Mouse (Mus musculus) hindbrain, embryonic 13.5 days (tissue): ENCODE data around the gene Rmnd5a. TPM values are rescaled to one million over a fixed set of nuclear protein-coding genes. Genes with fewer than 3 reads are reported as not detected.
"Not testable (repeated sequence)": the region's sequence is repeated elsewhere in the genome, so short reads cannot be mapped to it uniquely, and the experiment has no call there.

Source experiments
- ATAC-seq: fragments of 200-750 bp; cut with Nextera tagmentation; 2 replicates; pipeline ENCODE4 v1.8.0; 2017; ENCODE audit warnings: moderate TSS enrichment; ENCODE audit not compliant: low FRiP score
- H3K27ac ChIP-seq: fragments of 300-500 bp; sonication (generic); 2 replicates; pipeline ENCODE4 v1.5.1; 2015; ENCODE audit warnings: inconsistent platforms, mild to moderate bottlenecking, moderate library complexity
- H3K27me3 ChIP-seq: fragments of 300-500 bp; sonication (generic); 2 replicates; pipeline ENCODE4 v1.6.1; 2015; ENCODE audit warnings: mild to moderate bottlenecking, inconsistent platforms
- H3K36me3 ChIP-seq: fragments of 300-500 bp; sonication (generic); 2 replicates; pipeline ENCODE4 v1.6.1; 2015; ENCODE audit warnings: mild to moderate bottlenecking, inconsistent platforms
- H3K4me1 ChIP-seq: fragments of 300-500 bp; sonication (generic); replicated peaks from 2 replicates; pipeline ENCODE4 v1.6.1; 2015; ENCODE audit warnings: inconsistent platforms
- H3K4me2 ChIP-seq: fragments of 300-500 bp; sonication (generic); 2 replicates; pipeline ENCODE4 v1.6.1; 2015; ENCODE audit warnings: inconsistent platforms, mild to moderate bottlenecking, moderate library complexity
- H3K4me3 ChIP-seq: fragments of 300-500 bp; sonication (generic); 2 replicates; pipeline ENCODE4 v1.5.1; 2015; ENCODE audit warnings: mild to moderate bottlenecking, inconsistent platforms
- H3K9ac ChIP-seq: fragments of 300-500 bp; sonication (generic); 2 replicates; pipeline ENCODE4 v1.6.1; 2015; ENCODE audit warnings: mild to moderate bottlenecking, inconsistent platforms
- H3K9me3 ChIP-seq: fragments of 300-500 bp; sonication (generic); 2 replicates; pipeline ENCODE4 v1.6.1; 2016; ENCODE audit warnings: inconsistent platforms
- WGBS: fragments of 180-500 bp; shearing (Covaris S2); methylation state at CpG from one replicate; pipeline ENCODE4 v1.1.7; 2015; 5-methylcytosine and 5-hydroxymethylcytosine counted together
- polyA plus RNA-seq: library from polyadenylated mRNA; unstranded; fragments of >200 nt; fragmentation: Nextera tagmentation; extraction: Ambion mirVana; gene quantifications from 2 replicates; pipeline ENCODE4 v1.2.1, GENCODE M21; 2015

Rmnd5a gene
- polyA plus RNA-seq, 1 experiment from 2014 or later: 7.8 TPM

- no peaks in the 10 kb centered on the region for H3K27me3 ChIP-seq
- H3K4me3 ChIP-seq: no peak overlapping the region
- H3K4me1 ChIP-seq: no peaks in the 10 kb centered on the region
- no peaks in the 10 kb centered on the region for H3K36me3 ChIP-seq
- H3K4me2 ChIP-seq: no peak overlapping the region
- 85% methylated on average over 4 of the region's 4 CpGs for WGBS
- H3K9me3 ChIP-seq: no peaks in the 10 kb centered on the region
- ATAC-seq: no peak
- no peak overlapping the region for H3K27ac ChIP-seq
- no peak overlapping the region for H3K9ac ChIP-seq
Observed at GRCm38 (mm10) chr6:71471830-71472520, 31.5 kb upstream of the Rmnd5a start.

GRCm38 (mm10) chr6:71469291-71469690, 28.9 kb upstream of the Rmnd5a start:
- H3K4me2 ChIP-seq: no peak overlapping the region
- 71% methylated on average over 3 of the region's 3 CpGs for WGBS
- no peak overlapping the region for H3K27ac ChIP-seq
- no peaks in the 10 kb centered on the region for H3K4me1 ChIP-seq
- H3K9me3 ChIP-seq: no peaks in the 10 kb centered on the region
- no peaks in the 10 kb centered on the region for H3K27me3 ChIP-seq
- no peak overlapping the region for H3K9ac ChIP-seq
- H3K4me3 ChIP-seq: no peak overlapping the region
- ATAC-seq: no peak
- H3K36me3 ChIP-seq: no peaks in the 10 kb centered on the region

GRCm38 (mm10) chr6:71467766-71468165, 27.3 kb upstream of the Rmnd5a start:
- no peaks in the 10 kb centered on the region for H3K9me3 ChIP-seq
- WGBS: 87% methylated on average over 4 of the region's 4 CpGs

GRCm38 (mm10) chr6:71465146-71465545, 24.7 kb upstream of the Rmnd5a start:
- Histone ChIP-seq H3K4me2 (no peak overlapping the region), H3K27me3 (no peaks in the 10 kb centered on the region), H3K36me3 (no peaks in the 10 kb centered on the region), H3K27ac (no peak overlapping the region), H3K4me3 (no peak overlapping the region), H3K4me1 (no peaks in the 10 kb centered on the region), H3K9me3 (no peaks in the 10 kb centered on the region), H3K9ac (no peak overlapping the region)
- no peak for ATAC-seq
- 62% methylated on average over 3 of the region's 3 CpGs for WGBS

More at GRCm38 (mm10) chr6:71467766-71468165, 27.3 kb upstream of the Rmnd5a start:
- Histone ChIP-seq H3K4me3 (no peak overlapping the region), H3K9ac (no peak overlapping the region), H3K27ac (no peak overlapping the region), H3K36me3 (no peaks in the 10 kb centered on the region), H3K27me3 (no peaks in the 10 kb centered on the region), H3K4me1 (no peaks in the 10 kb centered on the region), H3K4me2 (no peak overlapping the region)
- ATAC-seq: no peak

- WGBS: 77% methylated on average over 8 of the region's 8 CpGs
- no peak for ATAC-seq
- Histone ChIP-seq H3K4me1 (no peaks in the 10 kb centered on the region), H3K36me3 (no peaks in the 10 kb centered on the region), H3K4me2 (no peak overlapping the region), H3K27ac (no peak overlapping the region), H3K9me3 (no peaks in the 10 kb centered on the region), H3K27me3 (no peaks in the 10 kb centered on the region), H3K9ac (no peak overlapping the region), H3K4me3 (no peak overlapping the region)
Observed at GRCm38 (mm10) chr6:71457956-71458608, 17.6 kb upstream of the Rmnd5a start.

- not testable (repeated sequence) for H3K9me3 ChIP-seq, H3K4me3 ChIP-seq, H3K9ac ChIP-seq, H3K27ac ChIP-seq, H3K27me3 ChIP-seq, ATAC-seq, H3K4me2 ChIP-seq, H3K36me3 ChIP-seq, H3K4me1 ChIP-seq
Observed at GRCm38 (mm10) chr6:71453983-71454739, 13.7 kb upstream of the Rmnd5a start.

- WGBS: 85% methylated on average over 2 of the region's 2 CpGs
Observed at GRCm38 (mm10) chr6:71452792-71453191, 12.4 kb upstream of the Rmnd5a start.

GRCm38 (mm10) chr6:71445560-71445959, 5.1 kb upstream of the Rmnd5a start:
- H3K4me3 ChIP-seq: no peak overlapping the region
- H3K27ac ChIP-seq: no peak overlapping the region
- peaks cover 10% of the 10 kb centered on the region; the same call in 1 of the 2 replicates for H3K4me1 ChIP-seq
- H3K4me2 ChIP-seq: no peak overlapping the region
- H3K36me3 ChIP-seq: no peaks in the 10 kb centered on the region
- H3K27me3 ChIP-seq: no peaks in the 10 kb centered on the region
- WGBS: 86% methylated on average over 6 of the region's 6 CpGs
- H3K9ac ChIP-seq: no peak overlapping the region
- H3K9me3 ChIP-seq: no peaks in the 10 kb centered on the region
- ATAC-seq: no peak

More at GRCm38 (mm10) chr6:71452792-71453191, 12.4 kb upstream of the Rmnd5a start:
- Histone ChIP-seq H3K4me2 (no peak overlapping the region), H3K4me3 (no peak overlapping the region), H3K27me3 (no peaks in the 10 kb centered on the region), H3K36me3 (no peaks in the 10 kb centered on the region), H3K4me1 (no peaks in the 10 kb centered on the region), H3K9me3 (no peaks in the 10 kb centered on the region), H3K9ac (no peak overlapping the region), H3K27ac (no peak overlapping the region)
- no peak for ATAC-seq

GRCm38 (mm10) chr6:71444756-71445155, 4.3 kb upstream of the Rmnd5a start:
- Histone ChIP-seq H3K4me2 (no peak overlapping the region), H3K36me3 (no peaks in the 10 kb centered on the region), H3K4me1 (peaks cover 10% of the 10 kb centered on the region; the same call in 1 of the 2 replicates), H3K9ac (no peak overlapping the region), H3K27me3 (no peaks in the 10 kb centered on the region), H3K4me3 (no peak overlapping the region), H3K27ac (no peak overlapping the region), H3K9me3 (no peaks in the 10 kb centered on the region)
- WGBS: 73% methylated on average over 1 of the region's 1 CpGs
- ATAC-seq: no peak

- Histone ChIP-seq H3K4me1 (peaks cover 31% of the 10 kb centered on the region), H3K4me2 (peak overlapping the region; percentile 86), H3K27ac (peak overlapping the region; percentile 98; the same call in 1 of the 2 replicates), H3K27me3 (no peaks in the 10 kb centered on the region), H3K9ac (no peak overlapping the region), H3K4me3 (no peak overlapping the region), H3K36me3 (no peaks in the 10 kb centered on the region), H3K9me3 (no peaks in the 10 kb centered on the region)
- no peak for ATAC-seq
- 78% methylated on average over 2 of the region's 3 CpGs for WGBS
Observed at GRCm38 (mm10) chr6:71442130-71442529, 1.7 kb upstream of the Rmnd5a start.

GRCm38 (mm10) chr6:71441251-71441580, 779 bp upstream of the Rmnd5a start:
- H3K9me3 ChIP-seq: no peaks in the 10 kb centered on the region

GRCm38 (mm10) chr6:71440217-71440491, 283 bp downstream of the Rmnd5a start:
- peak overlapping the region; percentile 95 for H3K9ac ChIP-seq
- peaks cover 43% of the 10 kb centered on the region for H3K4me1 ChIP-seq
- H3K27ac ChIP-seq: peak overlapping the region; percentile 97
- peak overlapping the region; percentile 82 for H3K4me2 ChIP-seq
- no peaks in the 10 kb centered on the region for H3K27me3 ChIP-seq
- peak overlapping the region; percentile 85 for H3K4me3 ChIP-seq
- under 1% methylated on average over 40 of the region's 47 CpGs for WGBS
- no peaks in the 10 kb centered on the region for H3K36me3 ChIP-seq
- H3K9me3 ChIP-seq: no peaks in the 10 kb centered on the region
- ATAC-seq: peak; percentile 70

More at GRCm38 (mm10) chr6:71441251-71441580, 779 bp upstream of the Rmnd5a start:
- peak overlapping the region; percentile 84 for H3K9ac ChIP-seq
- peak overlapping the region; percentile 86 for H3K4me2 ChIP-seq
- H3K27me3 ChIP-seq: no peaks in the 10 kb centered on the region
- peak overlapping the region; percentile 85 for H3K4me3 ChIP-seq
- peak; percentile 21 for ATAC-seq
- 4% methylated on average over 12 of the region's 12 CpGs for WGBS
- H3K36me3 ChIP-seq: no peaks in the 10 kb centered on the region
- peaks cover 41% of the 10 kb centered on the region for H3K4me1 ChIP-seq
- peak overlapping the region; percentile 98 for H3K27ac ChIP-seq
